Mouse (Mus musculus) granulocyte monocyte progenitor cell, adult 5-6 weeks (primary cell): Measurements from ENCODE around the gene Stt3b. TPM values are rescaled to one million over a fixed set of nuclear protein-coding genes. Genes with fewer than 3 reads are reported as not detected.
"Not testable (repeated sequence)": the region's sequence is repeated elsewhere in the genome, so short reads cannot be mapped to it uniquely, and the experiment has no call there.

ENCODE experiments used
- ATAC-seq: replicated peaks from 2 replicates; pipeline ENCODE4 v1.8.0; 2016; ENCODE audit warnings: mild to moderate bottlenecking, moderate TSS enrichment, inconsistent platforms; ENCODE audit not compliant: poor library complexity, severe bottlenecking
- total RNA-seq, 2 experiments: library from RNA; stranded (forward) in 1 of 2; stranded (reverse) in 1 of 2; fragments of 200-712, 200-1000 nt in 1 of 2; fragments of >200 nt in 1 of 2; fragmentation: Nextera tagmentation in 1 of 2; gene quantifications; 2 replicates each; pipeline ENCODE4 v1.2.3; 2014 to 2017

Stt3b gene
- total RNA-seq, 2 experiments from 2014 or later: 97.6 to 130 TPM

GRCm38 (mm10) chr9:115274806-115275205 is 35.4 kb downstream of the Stt3b start:
- no peak for ATAC-seq

- no peak for ATAC-seq
These were observed 37.0 kb downstream of the Stt3b start for GRCm38 (mm10) chr9:115273095-115273649.

- ATAC-seq: not testable (repeated sequence)
These were observed 37.8 kb downstream of the Stt3b start for GRCm38 (mm10) chr9:115272451-115272850.

- ATAC-seq: no peak
These were observed 38.7 kb downstream of the Stt3b start for GRCm38 (mm10) chr9:115271556-115271955.

GRCm38 (mm10) chr9:115261896-115262295 is 48.3 kb downstream of the Stt3b start:
- no peak for ATAC-seq

- no peak for ATAC-seq
These were observed 48.8 kb downstream of the Stt3b start for GRCm38 (mm10) chr9:115261456-115261855.

GRCm38 (mm10) chr9:115260464-115260863 is 49.8 kb downstream of the Stt3b start:
- ATAC-seq: no peak

- ATAC-seq: no peak
These were observed 50.4 kb downstream of the Stt3b start for GRCm38 (mm10) chr9:115259866-115260265.

GRCm38 (mm10) chr9:115257733-115258286 is 52.4 kb downstream of the Stt3b start:
- no peak for ATAC-seq

- no peak for ATAC-seq
These were observed 61.1 kb downstream of the Stt3b start for GRCm38 (mm10) chr9:115249145-115249544.

- ATAC-seq: no peak
These were observed 65.1 kb downstream of the Stt3b start for GRCm38 (mm10) chr9:115245092-115245491.

GRCm38 (mm10) chr9:115243630-115244029 is 66.6 kb downstream of the Stt3b start:
- no peak for ATAC-seq

GRCm38 (mm10) chr9:115239861-115240260 is 70.4 kb downstream of the Stt3b start:
- no peak for ATAC-seq

GRCm38 (mm10) chr9:115237943-115238342 is 72.3 kb downstream of the Stt3b start:
- ATAC-seq: no peak

GRCm38 (mm10) chr9:115236352-115236841 is 73.8 kb downstream of the Stt3b start:
- ATAC-seq: peak; percentile 89

GRCm38 (mm10) chr9:115234561-115234960 is 75.7 kb downstream of the Stt3b start:
- ATAC-seq: no peak

- no peak for ATAC-seq
These were observed 76.5 kb downstream of the Stt3b start for GRCm38 (mm10) chr9:115233721-115234120.

GRCm38 (mm10) chr9:115231476-115231875 is 78.7 kb downstream of the Stt3b start:
- ATAC-seq: no peak

- no peak for ATAC-seq
These were observed 80.1 kb downstream of the Stt3b start for GRCm38 (mm10) chr9:115230141-115230540.

GRCm38 (mm10) chr9:115229676-115230075 is 80.5 kb downstream of the Stt3b start:
- no peak for ATAC-seq

GRCm38 (mm10) chr9:115229145-115229544 is 81.1 kb downstream of the Stt3b start:
- ATAC-seq: no peak

GRCm38 (mm10) chr9:115224744-115225354 is 85.4 kb downstream of the Stt3b start:
- no peak for ATAC-seq
